Mouse (Mus musculus) retina, postnatal 7 days (tissue): ENCODE results near the gene Mrgbp.

Experiments used
- DNase-seq: peaks from one replicate; pipeline ENCODE4 v3.0.0-alpha.2; 2012; ENCODE audit warnings: low read depth, low spot score

Mrgbp gene

GRCm38 (mm10) chr2:180581002-180581401 is at the start of gene Mrgbp:
Gene Mrgbp (plus strand): TSS chr2:180581304.
- DNase-seq = no peak

- peak; percentile 37 for DNase-seq
Observed at GRCm38 (mm10) chr2:180531671-180532385, 49.3 kb upstream of the Mrgbp start.

- no peak for DNase-seq
Observed at GRCm38 (mm10) chr2:180532386-180532995, 48.6 kb upstream of the Mrgbp start.

- no peak for DNase-seq
Observed at GRCm38 (mm10) chr2:180533237-180533636, 47.9 kb upstream of the Mrgbp start.

- DNase-seq = no peak
Observed at GRCm38 (mm10) chr2:180543675-180544074, 37.4 kb upstream of the Mrgbp start.

- no peak for DNase-seq
Observed at GRCm38 (mm10) chr2:180545046-180545445, 36.1 kb upstream of the Mrgbp start.

- no peak for DNase-seq
Observed at GRCm38 (mm10) chr2:180547384-180548106, 33.6 kb upstream of the Mrgbp start.

- DNase-seq = no peak
Observed at GRCm38 (mm10) chr2:180552340-180552739, 28.8 kb upstream of the Mrgbp start.

GRCm38 (mm10) chr2:180555219-180555618 is 25.9 kb upstream of the Mrgbp start:
- DNase-seq = no peak

- no peak for DNase-seq
Observed at GRCm38 (mm10) chr2:180556470-180556869, 24.6 kb upstream of the Mrgbp start.

- DNase-seq = no peak
Observed at GRCm38 (mm10) chr2:180560245-180560644, 20.9 kb upstream of the Mrgbp start.

GRCm38 (mm10) chr2:180562146-180562545 is 19.0 kb upstream of the Mrgbp start:
- no peak for DNase-seq

GRCm38 (mm10) chr2:180563296-180563695 is 17.8 kb upstream of the Mrgbp start:
- no peak for DNase-seq

GRCm38 (mm10) chr2:180563841-180564240 is 17.3 kb upstream of the Mrgbp start:
- DNase-seq = no peak

- peak; percentile 72 for DNase-seq
Observed at GRCm38 (mm10) chr2:180566240-180566913, 14.7 kb upstream of the Mrgbp start.

- no peak for DNase-seq
Observed at GRCm38 (mm10) chr2:180569028-180569643, 12.0 kb upstream of the Mrgbp start.

- DNase-seq = no peak
Observed at GRCm38 (mm10) chr2:180576482-180576881, 4.6 kb upstream of the Mrgbp start.

GRCm38 (mm10) chr2:180578686-180579085 is 2.4 kb upstream of the Mrgbp start:
- peak; percentile 76 for DNase-seq

- peak; percentile 91 for DNase-seq
Observed at GRCm38 (mm10) chr2:180582481-180583153, 1.5 kb downstream of the Mrgbp start.

GRCm38 (mm10) chr2:180583154-180583507 is 2.0 kb downstream of the Mrgbp start:
- no peak for DNase-seq

- no peak for DNase-seq
Observed at GRCm38 (mm10) chr2:180588736-180589122, 7.6 kb downstream of the Mrgbp start.
